Mouse (Mus musculus) heart, embryonic 12.5 days (tissue): ENCODE measurements around the gene Birc5. TPM values are rescaled to one million over a fixed set of nuclear protein-coding genes. Genes with fewer than 3 reads are reported as not detected.

Source experiments
- ATAC-seq: fragments of 200-750 bp; cut with Nextera tagmentation; 2 replicates; pipeline ENCODE4 v1.8.0; 2017; ENCODE audit warnings: moderate TSS enrichment, moderate library complexity; ENCODE audit not compliant: insufficient number of reproducible peaks, low FRiP score
- H3K27ac ChIP-seq: fragments of 300-500 bp; sonication (generic); 2 replicates; pipeline ENCODE4 v1.5.1; 2016; ENCODE audit warnings: mild to moderate bottlenecking, moderate library complexity; ENCODE audit not compliant: poor library complexity, severe bottlenecking
- H3K27me3 ChIP-seq: fragments of 300-500 bp; sonication (generic); replicated peaks from 2 replicates; pipeline ENCODE4 v1.6.1; 2016; ENCODE audit warnings: mild to moderate bottlenecking, moderate library complexity
- H3K36me3 ChIP-seq: fragments of 300-500 bp; sonication (generic); 2 replicates; pipeline ENCODE4 v1.6.1; 2016; ENCODE audit warnings: mild to moderate bottlenecking, moderate library complexity
- H3K4me1 ChIP-seq: fragments of 300-500 bp; sonication (generic); replicated peaks from 2 replicates; pipeline ENCODE4 v1.6.1; 2016; ENCODE audit warnings: mild to moderate bottlenecking
- H3K4me2 ChIP-seq: fragments of 300-500 bp; sonication (generic); 2 replicates; pipeline ENCODE4 v1.6.1; 2016; ENCODE audit warnings: mild to moderate bottlenecking, moderate library complexity
- H3K4me3 ChIP-seq: fragments of 300-500 bp; sonication (generic); 2 replicates; pipeline ENCODE4 v1.5.1; 2016; ENCODE audit warnings: mild to moderate bottlenecking
- H3K9ac ChIP-seq: fragments of 300-500 bp; sonication (generic); 2 replicates; pipeline ENCODE4 v1.6.1; 2016; ENCODE audit warnings: mild to moderate bottlenecking, moderate library complexity
- H3K9me3 ChIP-seq: fragments of 300-500 bp; sonication (generic); replicated peaks from 2 replicates; pipeline ENCODE4 v1.6.1; 2016; ENCODE audit warnings: mild to moderate bottlenecking, moderate library complexity
- WGBS: fragments of 180-500 bp; shearing (Covaris S2); methylation state at CpG from one replicate; pipeline ENCODE4 v1.1.7; 2016; 5-methylcytosine and 5-hydroxymethylcytosine counted together
- polyA plus RNA-seq: library from polyadenylated mRNA; unstranded; fragments of >200 nt; fragmentation: Nextera tagmentation; extraction: Ambion mirVana; gene quantifications from 2 replicates; pipeline ENCODE4 v1.2.1, GENCODE M21; 2016

Gene Birc5
- polyA plus RNA-seq, 1 experiment from 2014 or later: 250 TPM

DNA sequence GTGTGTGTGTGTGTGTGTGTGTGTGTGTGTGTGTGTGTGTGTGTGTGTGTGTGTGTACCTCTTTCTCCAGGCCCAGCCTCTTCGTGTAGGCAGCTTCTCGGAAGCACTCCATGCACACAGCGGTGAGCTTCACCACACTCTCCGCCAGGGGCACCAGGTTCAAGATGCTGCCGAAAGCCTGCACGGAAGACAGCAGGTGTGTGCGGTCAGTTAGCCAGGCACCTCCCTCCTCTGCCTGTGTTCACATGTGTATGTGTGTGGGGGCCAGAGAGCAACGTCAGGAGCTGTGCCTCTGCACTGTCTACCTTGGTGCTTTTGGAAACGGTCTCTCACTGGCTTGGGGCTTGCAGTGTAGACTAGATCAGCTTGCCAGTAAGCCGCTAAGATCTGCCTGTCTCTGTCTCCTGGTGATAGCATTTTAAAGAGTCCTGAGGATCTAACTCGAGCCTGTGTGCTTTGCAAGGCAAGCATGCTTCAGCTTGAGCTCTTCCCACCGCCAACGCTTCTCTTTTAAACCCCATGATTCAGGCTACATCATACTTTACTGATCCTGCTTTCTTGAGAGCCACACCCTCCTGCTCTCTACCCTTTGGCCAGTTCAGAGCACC lies 32.6 kb upstream of the Birc5 start:
- WGBS: 91% methylated on average over 13 of the region's 13 CpGs

GRCm38 (mm10) chr11:117819095-117819494 lies 30.0 kb upstream of the Birc5 start:
- 68% methylated on average over 8 of the region's 8 CpGs for WGBS
- Histone ChIP-seq H3K27ac (peak overlapping the region; percentile 40; the same call in 1 of the 2 replicates), H3K36me3 (peaks cover 96% of the 10 kb centered on the region), H3K4me3 (no peak overlapping the region), H3K27me3 (no peaks in the 10 kb centered on the region), H3K9me3 (no peaks in the 10 kb centered on the region), H3K9ac (peak overlapping the region; percentile 9; the same call in 1 of the 2 replicates), H3K4me1 (peaks cover 49% of the 10 kb centered on the region), H3K4me2 (no peak overlapping the region)
- ATAC-seq: no peak

More for the DNA sequence above, 32.6 kb upstream of the Birc5 start:
- Histone ChIP-seq H3K9me3 (no peaks in the 10 kb centered on the region), H3K9ac (no peak overlapping the region), H3K4me2 (no peak overlapping the region), H3K4me3 (no peak overlapping the region), H3K4me1 (peaks cover 36% of the 10 kb centered on the region), H3K36me3 (peaks cover 97% of the 10 kb centered on the region), H3K27ac (no peak overlapping the region), H3K27me3 (no peaks in the 10 kb centered on the region)
- ATAC-seq: no peak

- no peak overlapping the region for H3K9ac ChIP-seq
- no peaks in the 10 kb centered on the region for H3K9me3 ChIP-seq
- peaks cover 49% of the 10 kb centered on the region for H3K4me1 ChIP-seq
- H3K4me3 ChIP-seq: no peak overlapping the region
- 90% methylated on average over 7 of the region's 7 CpGs for WGBS
- H3K36me3 ChIP-seq: peaks cover 85% of the 10 kb centered on the region
- ATAC-seq: no peak
- H3K4me2 ChIP-seq: no peak overlapping the region
- H3K27ac ChIP-seq: 0 out of 2 replicates have a peak overlapping the region, but pooled peaks have one; percentile 21
- no peaks in the 10 kb centered on the region for H3K27me3 ChIP-seq
Measured at GRCm38 (mm10) chr11:117820173-117820572, 28.9 kb upstream of the Birc5 start.

DNA sequence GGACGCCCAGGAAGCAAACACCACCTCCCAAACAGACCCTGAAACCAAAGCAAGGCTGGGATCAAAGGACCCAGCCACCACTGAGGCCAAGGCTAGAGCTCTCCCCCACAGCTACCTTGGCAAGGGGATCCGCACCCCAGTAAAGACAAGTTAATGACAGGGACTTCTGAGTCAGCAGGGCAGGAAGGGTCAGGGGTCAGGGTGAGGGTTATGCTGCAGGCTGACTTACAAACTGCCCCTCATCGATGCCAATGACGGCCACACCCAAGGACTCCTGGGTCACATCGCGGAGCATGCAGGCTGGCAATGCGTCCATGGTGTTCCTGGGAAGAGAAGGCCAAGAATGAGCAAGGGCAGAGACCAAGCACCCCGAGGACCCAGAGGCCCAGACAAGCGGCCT lies 27.2 kb upstream of the Birc5 start:
- Histone ChIP-seq H3K27ac (no peak overlapping the region), H3K4me1 (peaks cover 55% of the 10 kb centered on the region), H3K4me2 (no peak overlapping the region), H3K4me3 (no peak overlapping the region), H3K36me3 (peaks cover 68% of the 10 kb centered on the region), H3K9ac (no peak overlapping the region), H3K27me3 (no peaks in the 10 kb centered on the region), H3K9me3 (no peaks in the 10 kb centered on the region)
- ATAC-seq: no peak
- 91% methylated on average over 9 of the region's 9 CpGs for WGBS

GRCm38 (mm10) chr11:117822728-117823241 lies 26.3 kb upstream of the Birc5 start:
- H3K4me2 ChIP-seq: 0 out of 2 replicates have a peak overlapping the region, but pooled peaks have one; percentile 2

DNA sequence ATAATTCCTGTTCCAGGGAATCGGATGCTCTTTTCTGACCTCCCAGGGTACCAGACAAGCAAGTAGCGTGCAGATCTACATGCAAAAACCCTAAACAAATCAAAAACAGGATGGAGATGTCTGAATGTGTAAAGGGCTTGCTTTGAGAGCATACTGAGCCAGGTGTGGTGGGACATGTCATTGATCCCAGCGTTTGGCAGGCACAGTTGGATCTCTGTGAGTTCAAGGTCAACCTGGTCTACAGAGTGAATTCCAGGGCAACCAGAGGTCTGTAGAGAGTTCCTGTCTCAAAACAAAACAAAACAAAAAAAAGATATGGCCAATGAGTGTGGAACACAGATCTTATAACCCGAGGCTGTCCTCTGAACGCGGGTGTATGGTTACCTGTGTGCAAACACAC lies 25.6 kb upstream of the Birc5 start:
- Histone ChIP-seq H3K9me3 (no peaks in the 10 kb centered on the region), H3K4me2 (0 out of 2 replicates have a peak overlapping the region, but pooled peaks have one; percentile 92), H3K4me3 (no peak overlapping the region), H3K27me3 (no peaks in the 10 kb centered on the region), H3K27ac (peak overlapping the region; percentile 34; the same call in 1 of the 2 replicates), H3K9ac (0 out of 2 replicates have a peak overlapping the region, but pooled peaks have one; percentile 1), H3K4me1 (peaks cover 70% of the 10 kb centered on the region), H3K36me3 (peaks cover 52% of the 10 kb centered on the region)
- no peak for ATAC-seq
- 90% methylated on average over 6 of the region's 6 CpGs for WGBS

More at GRCm38 (mm10) chr11:117822728-117823241, 26.3 kb upstream of the Birc5 start:
- Histone ChIP-seq H3K27ac (peak overlapping the region; percentile 34; the same call in 1 of the 2 replicates), H3K9me3 (no peaks in the 10 kb centered on the region), H3K4me1 (peaks cover 64% of the 10 kb centered on the region), H3K27me3 (no peaks in the 10 kb centered on the region), H3K4me3 (no peak overlapping the region), H3K36me3 (peaks cover 59% of the 10 kb centered on the region), H3K9ac (0 out of 2 replicates have a peak overlapping the region, but pooled peaks have one; percentile 1)
- WGBS: 65% methylated on average over 7 of the region's 7 CpGs
- no peak for ATAC-seq

GRCm38 (mm10) chr11:117824060-117824969 lies 24.7 kb upstream of the Birc5 start:
- Histone ChIP-seq H3K27ac (peak overlapping the region; percentile 48), H3K36me3 (peaks cover 44% of the 10 kb centered on the region), H3K9me3 (no peaks in the 10 kb centered on the region), H3K4me3 (peak overlapping the region; percentile 69), H3K9ac (peak overlapping the region; percentile 89), H3K4me2 (peak overlapping the region; percentile 92), H3K27me3 (no peaks in the 10 kb centered on the region), H3K4me1 (peaks cover 71% of the 10 kb centered on the region)
- 19% methylated on average over 23 of the region's 23 CpGs for WGBS
- ATAC-seq: peak; percentile 63

DNA sequence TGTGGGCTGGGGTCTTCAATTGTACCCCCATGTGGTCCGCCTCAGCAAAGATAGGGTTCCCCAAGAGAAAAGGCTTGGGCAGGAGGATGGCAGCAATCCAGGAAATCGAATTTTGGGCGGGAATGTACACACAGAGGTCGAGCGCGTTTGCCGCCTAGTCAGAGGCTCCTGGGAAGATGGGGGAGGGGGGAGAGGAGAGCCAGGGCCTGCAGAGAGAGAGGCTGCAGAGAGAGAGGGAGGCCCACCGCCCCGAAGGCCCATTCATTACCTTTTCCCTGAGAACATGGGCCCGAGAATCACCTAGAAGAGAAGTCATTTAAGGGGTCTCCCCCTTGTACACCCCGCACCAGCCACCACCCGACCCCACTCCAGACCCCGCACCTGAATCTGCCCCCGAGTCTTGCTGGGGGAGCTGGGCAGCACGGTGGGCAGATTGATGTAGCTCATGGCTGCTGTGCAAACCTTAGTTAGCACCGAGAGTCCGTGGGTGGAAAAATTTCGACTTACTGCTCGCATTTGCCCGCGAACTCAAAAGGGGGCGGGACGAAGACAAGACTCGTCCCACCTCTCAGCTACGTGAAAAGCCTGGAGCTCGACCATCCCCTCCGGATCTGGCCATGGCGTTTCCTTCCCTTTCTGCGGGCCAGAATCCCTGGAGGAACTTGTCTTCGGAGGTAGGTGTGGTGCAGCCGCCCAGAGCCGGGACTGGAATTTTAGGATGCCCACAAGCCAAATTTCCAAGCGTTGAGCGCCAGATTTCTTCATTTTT lies 23.5 kb upstream of the Birc5 start, which contains the start of the genes Afmid and Tk1:
Gene Afmid (plus strand): TSS at position 592 of the 769 bp plus-strand sequence.
Gene Tk1 (minus strand): TSS at position 760 of the 769 bp plus-strand sequence.
- peak; percentile 55 for ATAC-seq
- under 1% methylated on average over 34 of the region's 34 CpGs for WGBS

DNA sequence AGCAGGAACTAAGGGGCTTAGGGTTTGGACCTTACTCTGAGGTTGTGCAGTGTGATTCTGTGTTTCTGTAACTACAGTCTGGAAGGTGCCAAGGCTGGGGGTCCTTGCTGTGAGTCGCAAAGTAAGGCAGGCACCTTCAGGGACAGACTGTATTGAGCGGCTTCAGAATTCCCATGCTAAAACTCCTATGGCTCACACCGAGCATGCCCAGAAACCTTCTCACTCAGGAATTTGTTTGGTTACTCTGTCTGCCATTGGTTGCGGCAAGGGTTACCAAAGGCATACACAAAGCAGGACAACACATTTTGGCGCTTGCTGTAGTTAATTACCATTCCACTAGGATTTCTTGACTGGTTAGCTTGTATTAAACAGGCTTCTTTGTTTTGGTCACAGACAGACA lies 22.9 kb upstream of the Birc5 start:
- Histone ChIP-seq H3K36me3 (peaks cover 26% of the 10 kb centered on the region), H3K4me2 (peak overlapping the region; percentile 92), H3K27me3 (no peaks in the 10 kb centered on the region), H3K4me1 (peaks cover 83% of the 10 kb centered on the region), H3K27ac (peak overlapping the region; percentile 94), H3K9me3 (no peaks in the 10 kb centered on the region), H3K9ac (peak overlapping the region; percentile 89), H3K4me3 (peak overlapping the region; percentile 69)
- ATAC-seq: no peak
- 14% methylated on average over 5 of the region's 5 CpGs for WGBS

More for the DNA sequence above, 23.5 kb upstream of the Birc5 start, which contains the start of the genes Afmid and Tk1:
- H3K4me1 ChIP-seq: peaks cover 77% of the 10 kb centered on the region
- peak within 1 kb of the TSS; percentile 89 for H3K9ac ChIP-seq
- no peaks in the 10 kb centered on the region for H3K27me3 ChIP-seq
- peaks cover 32% of the 10 kb centered on the region for H3K36me3 ChIP-seq
- no peaks in the 10 kb centered on the region for H3K9me3 ChIP-seq
- H3K27ac ChIP-seq: peak within 1 kb of the TSS; percentile 94
- H3K4me2 ChIP-seq: peak within 1 kb of the TSS; percentile 92
- H3K4me3 ChIP-seq: peak within 1 kb of the TSS; percentile 69

DNA sequence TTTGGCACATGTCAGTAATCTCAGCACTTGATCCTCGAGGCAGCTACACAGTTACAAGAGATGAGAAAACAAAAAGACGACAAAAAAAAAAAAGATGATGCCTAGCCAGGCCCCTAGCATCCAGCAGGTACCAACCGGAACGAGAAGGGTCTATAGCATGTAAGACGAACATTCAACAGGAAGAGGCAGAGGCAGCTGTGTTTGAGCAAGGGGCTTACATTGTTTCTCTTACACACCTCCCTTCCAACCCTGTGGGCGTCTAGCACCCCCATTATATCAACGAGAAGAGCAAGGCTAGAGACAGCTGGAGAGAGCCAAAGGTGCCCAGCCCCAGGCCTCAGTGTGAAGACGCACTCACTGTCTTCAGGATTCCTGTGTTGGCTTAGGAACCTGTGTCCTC lies 22.1 kb upstream of the Birc5 start:
- 64% methylated on average over 8 of the region's 8 CpGs for whole genome bisulfite sequencing
- H3K27me3 ChIP-seq: no peaks in the 10 kb centered on the region
- peak overlapping the region; percentile 94; the same call in 1 of the 2 replicates for H3K27ac ChIP-seq
- peaks cover 18% of the 10 kb centered on the region for H3K36me3 ChIP-seq
- H3K4me2 ChIP-seq: peak overlapping the region; percentile 92
- H3K9me3 ChIP-seq: no peaks in the 10 kb centered on the region
- H3K9ac ChIP-seq: peak overlapping the region; percentile 61; the same call in 1 of the 2 replicates
- peaks cover 84% of the 10 kb centered on the region for H3K4me1 ChIP-seq
- no peak overlapping the region; the same call in 1 of the 2 replicates for H3K4me3 ChIP-seq
- ATAC-seq: no peak
